Mouse (Mus musculus) neutrophil, adult 65 days (primary cell): Measurements from ENCODE around the gene Chst13. TPM values are rescaled to one million over a fixed set of nuclear protein-coding genes. Genes with fewer than 3 reads are reported as not detected.

Source experiments
- total RNA-seq: library from RNA; stranded (reverse); gene quantifications from 2 replicates; pipeline ENCODE4 v1.2.4, GENCODE M21; 2023

The Chst13 gene
- 29.0 and 35.1 TPM in 2 replicates for total RNA-seq

GRCm38 (mm10) chr6:90324991-90325390 lies at the start of gene Chst13:
Chst13 (minus strand) TSS chr6:90325185.

GRCm38 (mm10) chr6:90368976-90369724 lies 44.2 kb upstream of the Chst13 start, which contains the start of gene Zxdc:
Zxdc (plus strand) TSS chr6:90369492.

GRCm38 (mm10) chr6:90332561-90333425 lies 7.8 kb upstream of the Chst13 start, which contains the start of gene Uroc1:
Uroc1 (plus strand) TSS chr6:90333284.

GRCm38 (mm10) chr6:90300919-90301318 lies 24.1 kb downstream of the Chst13 start, which contains the start of gene BC048671:
BC048671 (plus strand) TSS chr6:90301219.

Other genes with a start within 250 kb of the Chst13 start
- not detected in 2 replicates for gene Vmn1r49, start 246.7 kb downstream of the Chst13 start, total RNA-seq
- not detected in 2 replicates for gene Vmn1r50, start 223.8 kb downstream of the Chst13 start, total RNA-seq
- not detected in 2 replicates for gene Vmn1r51, start 202.6 kb downstream of the Chst13 start, total RNA-seq
- not detected in 2 replicates for gene Vmn1r52, start 150.4 kb downstream of the Chst13 start, total RNA-seq
- not detected in 2 replicates for gene V1ra8, start 122.4 kb downstream of the Chst13 start, total RNA-seq
- gene Vmn1r53, start 100.7 kb downstream of the Chst13 start, total RNA-seq = not detected in 2 replicates
- not detected in 2 replicates for gene Vmn1r54, start 78.9 kb downstream of the Chst13 start, total RNA-seq
- not detected in 2 replicates for gene BC048671, start 24.0 kb downstream of the Chst13 start, total RNA-seq
- not detected in 2 replicates for gene Uroc1, start 8.1 kb upstream of the Chst13 start, total RNA-seq
- 49.1 and 64.8 TPM in 2 replicates for gene Zxdc, start 44.3 kb upstream of the Chst13 start, total RNA-seq
- not detected in 2 replicates for gene Cfap100, start 103.6 kb upstream of the Chst13 start, total RNA-seq
- gene Klf15, start 137.4 kb upstream of the Chst13 start, total RNA-seq = not detected in 2 replicates
- gene Aldh1l1, start 161.2 kb upstream of the Chst13 start, total RNA-seq = 0.79 TPM in 1 of 2 replicates, not detected in the other